Mouse (Mus musculus): ENCODE measurements around the gene Btbd8.
A peak's percentile ranks its signal among the peaks of the same experiment; 100 is the strongest.

The Btbd8 gene

GRCm38 (mm10) chr5:107462147-107463076, 24.6 kb downstream of the Btbd8 start:
- no peak for DNase-seq

- DNase-seq: no peak
Observed at GRCm38 (mm10) chr5:107466501-107466900, 28.7 kb downstream of the Btbd8 start.

GRCm38 (mm10) chr5:107467098-107467497, 29.3 kb downstream of the Btbd8 start:
- no peak for DNase-seq

- no peak for DNase-seq
Observed at GRCm38 (mm10) chr5:107470600-107471329, 33.0 kb downstream of the Btbd8 start.

- DNase-seq: no peak
Observed at GRCm38 (mm10) chr5:107480194-107480593, 42.4 kb downstream of the Btbd8 start.

- no peak for DNase-seq
Observed at GRCm38 (mm10) chr5:107488996-107489395, 51.2 kb downstream of the Btbd8 start.

GRCm38 (mm10) chr5:107491036-107491435, 53.2 kb downstream of the Btbd8 start:
- no peak for DNase-seq

GRCm38 (mm10) chr5:107492471-107492870, 54.7 kb downstream of the Btbd8 start:
- DNase-seq: no peak

- DNase-seq: no peak
Observed at GRCm38 (mm10) chr5:107494759-107495158, 57.0 kb downstream of the Btbd8 start.

GRCm38 (mm10) chr5:107496047-107496446, 58.2 kb downstream of the Btbd8 start:
- no peak for DNase-seq

- DNase-seq: no peak
Observed at GRCm38 (mm10) chr5:107497519-107498501, 60.0 kb downstream of the Btbd8 start.

GRCm38 (mm10) chr5:107498806-107499310, 61.1 kb downstream of the Btbd8 start:
- no peak for DNase-seq

GRCm38 (mm10) chr5:107499891-107500535, 62.2 kb downstream of the Btbd8 start:
- no peak for DNase-seq

- no peak for DNase-seq
Observed at GRCm38 (mm10) chr5:107500741-107501140, 62.9 kb downstream of the Btbd8 start.

- no peak for DNase-seq
Observed at GRCm38 (mm10) chr5:107507321-107507720, 69.5 kb downstream of the Btbd8 start, which contains the start of gene Gm42669. TSS of gene Gm42669 (plus strand) at chr5:107507621.

GRCm38 (mm10) chr5:107510503-107510902, 72.7 kb downstream of the Btbd8 start:
- DNase-seq: no peak

GRCm38 (mm10) chr5:107511326-107511725, 73.5 kb downstream of the Btbd8 start:
- DNase-seq: no peak

- DNase-seq: peak; percentile 66 to 69
Observed at GRCm38 (mm10) chr5:107513583-107513982, 75.8 kb downstream of the Btbd8 start.

- no peak for DNase-seq
Observed at GRCm38 (mm10) chr5:107515453-107515852, 77.7 kb downstream of the Btbd8 start.

- no peak for DNase-seq
Observed at GRCm38 (mm10) chr5:107516087-107516486, 78.3 kb downstream of the Btbd8 start.

- no peak for DNase-seq
Observed at GRCm38 (mm10) chr5:107518602-107519001, 80.8 kb downstream of the Btbd8 start.

- no peak for DNase-seq
Observed at GRCm38 (mm10) chr5:107521386-107521785, 83.6 kb downstream of the Btbd8 start.
